ENCODE assay signal across 16 mouse cellular contexts in the genomic region with DNA sequence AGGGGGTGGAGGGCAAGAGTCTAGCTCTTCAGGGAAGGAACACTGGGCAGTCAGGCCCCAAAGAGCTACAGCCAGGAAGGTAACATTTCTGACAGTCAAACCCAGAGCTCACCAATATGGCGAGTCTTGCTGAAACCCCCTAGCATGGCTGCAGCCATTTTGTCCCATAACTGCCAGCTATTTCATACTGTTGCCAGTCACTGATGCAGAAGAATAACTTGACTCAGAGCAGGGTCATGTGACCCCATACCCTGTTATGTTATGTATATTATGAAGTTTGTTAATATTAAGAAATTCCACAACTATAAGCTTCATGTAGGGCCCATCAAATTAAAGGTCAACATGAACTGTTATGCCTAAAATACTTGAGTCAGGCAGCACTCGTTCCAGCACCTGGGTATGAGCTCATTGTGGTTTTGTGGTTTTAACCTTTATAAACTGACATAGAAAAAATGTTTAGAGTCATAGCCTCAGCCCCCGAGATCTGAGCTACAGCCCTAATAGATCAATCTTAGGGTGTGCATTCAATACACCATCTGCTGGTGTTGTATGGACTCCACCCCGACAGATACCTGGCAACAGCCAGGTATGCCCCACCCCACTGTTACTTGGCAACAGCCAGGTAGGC. TPM values are rescaled to one million over a fixed set of nuclear protein-coding genes. Genes with fewer than 3 reads are reported as not detected.
A peak's percentile ranks its signal among the peaks of the same experiment; 100 is the strongest.
DNase-seq lines count a peak whose midpoint lies in the region; ATAC-seq and TF ChIP-seq lines count a peak whose summit lies in the region.
"Had no signal": no experiment of that assay in that cellular context is flagged by ENCODE, and none has a peak within 500 bp of the region (broad histone marks: within the 10 kb centered on the region; RNA-seq: fewer than 3 reads in every experiment).

No protein-coding gene starts in this region.

- H3K4me3 ChIP-seq in testis, adult 2 months (ENCODE audit: control insufficient read depth, low read depth, low read length) = peak overlapping the region; percentile 48
- H3K4me3 ChIP-seq: heart, embryonic 10.5 days; kidney, embryonic 15.5 days; megakaryocyte, embryonic 14.5 days had no signal

- H3K36me3 ChIP-seq in testis, adult 2 months (ENCODE audit: control insufficient read depth, insufficient read depth, low read length) = no peaks in the 10 kb centered on the region
- H3K36me3 ChIP-seq in splenic B cell, adult 2 months (ENCODE audit: control insufficient read depth, insufficient read depth, low read length, poor library complexity, severe bottlenecking) = no peaks in the 10 kb centered on the region
- H3K36me3 ChIP-seq: heart, embryonic 10.5 days; kidney, embryonic 15.5 days had no signal

- no peak overlapping the region for H3K27ac ChIP-seq in testis, adult 2 months (ENCODE audit: control insufficient read depth, insufficient read depth, low read depth, low read length)
- H3K27ac ChIP-seq: heart, embryonic 10.5 days; kidney, embryonic 15.5 days had no signal

- no peak for TF ChIP-seq CTCF in testis, adult 2 months (IDR thresholded peaks at IDR 0.05; ENCODE audit: control insufficient read depth, insufficient read depth, insufficient replicate concordance, low read depth, low read length)

- TF ChIP-seq POLR2A in testis, adult 2 months (IDR thresholded peaks at IDR 0.05; ENCODE audit: control insufficient read depth, low read depth, low read length) = no peak

- peaks cover 10% of the 10 kb centered on the region for H3K4me1 ChIP-seq in testis, adult 2 months (ENCODE audit: control insufficient read depth, insufficient read depth, low read length)

- H3K27me3 ChIP-seq in testis, adult 2 months (ENCODE audit: control insufficient read depth, insufficient read depth, low read length) = no peaks in the 10 kb centered on the region
- no peaks in the 10 kb centered on the region for H3K27me3 ChIP-seq in splenic B cell, adult 2 months (ENCODE audit: control insufficient read depth, insufficient read depth, low read length, poor library complexity, severe bottlenecking)
- H3K27me3 ChIP-seq: megakaryocyte, embryonic 14.5 days had no signal

- peak; percentile 37; the same call in 1 of the 2 replicates for ATAC-seq in common myeloid progenitor, adult 5-6 weeks (replicated peaks; ENCODE audit: low read depth, poor library complexity, severe bottlenecking)
- ATAC-seq: forebrain, postnatal 0 days had no signal

- no peak for DNase-seq in testis, postnatal 10 days (ENCODE audit: low spot score)
- peak; percentile 61 for DNase-seq in CD4-positive, CD25-positive, alpha-beta regulatory T cell, adult 2 months (ENCODE audit: low read depth, low spot score)
- peak; percentile 85 for DNase-seq in splenic B cell, adult 2 months (ENCODE audit: low read depth, low spot score)
- DNase-seq in frontal cortex, postnatal 36 days (ENCODE audit: low spot score in 2 of 2) = no peak
- no peak for DNase-seq in ovary, postnatal 14 days (ENCODE audit: low spot score)
- DNase-seq: adrenal gland, postnatal 10 days; cerebellum, adult 9-10 months; forebrain, postnatal 0 days; gastrocnemius, postnatal 14 days; left cerebral cortex, postnatal 4 days; right cerebral cortex, postnatal 14 days had no signal

RNA-seq across cellular contexts. Expression of a gene that starts 22.7 kb away (rescaled TPM):
- 39.9 and 47.5 TPM in 2 replicates for polyA plus RNA-seq in testis, adult 2 months (2012; rRNA removed)
- 215 and 222 TPM in 2 replicates for total RNA-seq in common myeloid progenitor, adult 5-6 weeks (2017)

Comparison
In these comparisons a context has a peak if more than half of its experiments do, and no peak if none do; other contexts are left out.
1. DNase-seq: peak in CD4-positive, CD25-positive, alpha-beta regulatory T cell, adult 2 months (single experiment) and splenic B cell, adult 2 months (single experiment); none in testis, postnatal 10 days (single experiment), frontal cortex, postnatal 36 days (0 of 2) and ovary, postnatal 14 days (single experiment).